Mouse (Mus musculus) heart, postnatal 10 days (tissue): Measurements from ENCODE around the gene Doxl2. TPM values are rescaled to one million over a fixed set of nuclear protein-coding genes. Genes with fewer than 3 reads are reported as not detected.
"Not testable (repeated sequence)": the region's sequence is repeated elsewhere in the genome, so short reads cannot be mapped to it uniquely, and the experiment has no call there.

Experiments used
- DNase-seq, 2 experiments: peaks; one replicate each; pipeline ENCODE4 v3.0.0; 2021
- intact Hi-C: fragments of 180-260 bp; cut with DNase I; formaldehyde crosslinking; loops from one replicate; pipeline ENCODE4 v1.15.1; 2025
- total RNA-seq, 2 experiments: library from RNA; stranded (reverse); gene quantifications; 2 replicates each; pipeline ENCODE4 v1.2.3; 2021

Gene Doxl2
- not detected for total RNA-seq

- intact Hi-C loops = no loop called here
- no peak for DNase-seq
These were observed at the start of gene Doxl2 for GRCm38 (mm10) chr6:48974663-48975062. Gene Doxl2, plus strand, starts transcription at chr6:48974963.

- intact Hi-C loops = no loop called here
These were observed 45.2 kb upstream of the Doxl2 start, which contains the start of gene 1600015I10Rik for GRCm38 (mm10) chr6:48929595-48929994. Gene 1600015I10Rik, plus strand, starts transcription at chr6:48929895.

GRCm38 (mm10) chr6:48949596-48949995, 25.2 kb upstream of the Doxl2 start:
- intact Hi-C loops = no loop called here
- no peak for DNase-seq

More at GRCm38 (mm10) chr6:48929595-48929994, 45.2 kb upstream of the Doxl2 start, which contains the start of gene 1600015I10Rik:
- no peak for DNase-seq

GRCm38 (mm10) chr6:48950676-48951075, 24.1 kb upstream of the Doxl2 start:
- intact Hi-C loops = no loop called here
- DNase-seq = no peak

GRCm38 (mm10) chr6:48951630-48952029, 23.1 kb upstream of the Doxl2 start:
- DNase-seq = no peak
- intact Hi-C loops = no loop called here

- no peak for DNase-seq
- intact Hi-C loops = no loop called here
These were observed 21.5 kb upstream of the Doxl2 start for GRCm38 (mm10) chr6:48953220-48953619.

- intact Hi-C loops = no loop called here
- no peak for DNase-seq
These were observed 20.6 kb upstream of the Doxl2 start for GRCm38 (mm10) chr6:48954211-48954610.

GRCm38 (mm10) chr6:48954946-48955345, 19.8 kb upstream of the Doxl2 start:
- intact Hi-C loops = loop anchor here (1.0 to 5.0 kb wide), 3 partner anchors 95 to 308 kb away; partner anchors contain the start of gene Gimap8
- peak; percentile 42 to 61 for DNase-seq

GRCm38 (mm10) chr6:48956785-48957184, 18.0 kb upstream of the Doxl2 start:
- intact Hi-C loops = loop anchor here (5.0 kb wide), 1 partner anchor 309 kb away; the partner anchor contains the start of gene Gimap8
- DNase-seq = no peak

- DNase-seq = peak; percentile 8 to 28
- intact Hi-C loops = loop anchor here (5.0 kb wide), 1 partner anchor 311 kb away; the partner anchor contains the start of gene Gimap8
These were observed 16.7 kb upstream of the Doxl2 start for GRCm38 (mm10) chr6:48958053-48958452.

GRCm38 (mm10) chr6:48959151-48959550, 15.6 kb upstream of the Doxl2 start:
- DNase-seq = not testable (repeated sequence)
- intact Hi-C loops = loop anchor here (5.0 kb wide), 1 partner anchor 312 kb away; the partner anchor contains the start of gene Gimap8

- intact Hi-C loops, DNase-seq: not testable (repeated sequence)
These were observed 8.1 kb upstream of the Doxl2 start for GRCm38 (mm10) chr6:48966696-48967095.

GRCm38 (mm10) chr6:48967868-48968267, 6.9 kb upstream of the Doxl2 start:
- no peak for DNase-seq

GRCm38 (mm10) chr6:48979616-48980015, 4.9 kb downstream of the Doxl2 start:
- intact Hi-C loops = no loop called here
- no peak for DNase-seq

More at GRCm38 (mm10) chr6:48967868-48968267, 6.9 kb upstream of the Doxl2 start:
- intact Hi-C loops = no loop called here

GRCm38 (mm10) chr6:48982305-48982704, 7.5 kb downstream of the Doxl2 start:
- intact Hi-C loops = no loop called here

GRCm38 (mm10) chr6:48986444-48986990, 11.8 kb downstream of the Doxl2 start, which contains the start of gene Svs1:
Gene Svs1, plus strand, starts transcription at chr6:48986861.
- DNase-seq = no peak
- intact Hi-C loops = no loop called here

More at GRCm38 (mm10) chr6:48982305-48982704, 7.5 kb downstream of the Doxl2 start:
- no peak for DNase-seq

- intact Hi-C loops = no loop called here
- DNase-seq = no peak
These were observed 15.2 kb downstream of the Doxl2 start for GRCm38 (mm10) chr6:48989971-48990370.

GRCm38 (mm10) chr6:48991991-48992390, 17.2 kb downstream of the Doxl2 start:
- no peak for DNase-seq
- intact Hi-C loops = no loop called here

- DNase-seq = no peak
- intact Hi-C loops = no loop called here
These were observed 23.4 kb downstream of the Doxl2 start for GRCm38 (mm10) chr6:48998186-48998585.

GRCm38 (mm10) chr6:48998796-48999195, 24.0 kb downstream of the Doxl2 start:
- intact Hi-C loops = no loop called here
- DNase-seq = no peak

- intact Hi-C loops = no loop called here
- DNase-seq = no peak
These were observed 28.6 kb downstream of the Doxl2 start for GRCm38 (mm10) chr6:49003381-49003780.

GRCm38 (mm10) chr6:49007981-49008380, 33.2 kb downstream of the Doxl2 start:
- intact Hi-C loops = no loop called here
- DNase-seq = peak; percentile 70 to 80
